Mouse (Mus musculus) heart, postnatal 4 days (tissue): ENCODE measurements at regions not wholly inside any gene's neighbourhood (a gene's known extent, or its start where the extent isn't known, plus 50 kb on each side); places are given as distances from the start of the nearest gene placed in this dataset.
"Not testable (repeated sequence)": the region's sequence is repeated elsewhere in the genome, so short reads cannot be mapped to it uniquely, and the experiment has no call there.

Source experiments
- DNase-seq: peaks from one replicate; pipeline ENCODE4 v3.0.0; 2021

DNA sequence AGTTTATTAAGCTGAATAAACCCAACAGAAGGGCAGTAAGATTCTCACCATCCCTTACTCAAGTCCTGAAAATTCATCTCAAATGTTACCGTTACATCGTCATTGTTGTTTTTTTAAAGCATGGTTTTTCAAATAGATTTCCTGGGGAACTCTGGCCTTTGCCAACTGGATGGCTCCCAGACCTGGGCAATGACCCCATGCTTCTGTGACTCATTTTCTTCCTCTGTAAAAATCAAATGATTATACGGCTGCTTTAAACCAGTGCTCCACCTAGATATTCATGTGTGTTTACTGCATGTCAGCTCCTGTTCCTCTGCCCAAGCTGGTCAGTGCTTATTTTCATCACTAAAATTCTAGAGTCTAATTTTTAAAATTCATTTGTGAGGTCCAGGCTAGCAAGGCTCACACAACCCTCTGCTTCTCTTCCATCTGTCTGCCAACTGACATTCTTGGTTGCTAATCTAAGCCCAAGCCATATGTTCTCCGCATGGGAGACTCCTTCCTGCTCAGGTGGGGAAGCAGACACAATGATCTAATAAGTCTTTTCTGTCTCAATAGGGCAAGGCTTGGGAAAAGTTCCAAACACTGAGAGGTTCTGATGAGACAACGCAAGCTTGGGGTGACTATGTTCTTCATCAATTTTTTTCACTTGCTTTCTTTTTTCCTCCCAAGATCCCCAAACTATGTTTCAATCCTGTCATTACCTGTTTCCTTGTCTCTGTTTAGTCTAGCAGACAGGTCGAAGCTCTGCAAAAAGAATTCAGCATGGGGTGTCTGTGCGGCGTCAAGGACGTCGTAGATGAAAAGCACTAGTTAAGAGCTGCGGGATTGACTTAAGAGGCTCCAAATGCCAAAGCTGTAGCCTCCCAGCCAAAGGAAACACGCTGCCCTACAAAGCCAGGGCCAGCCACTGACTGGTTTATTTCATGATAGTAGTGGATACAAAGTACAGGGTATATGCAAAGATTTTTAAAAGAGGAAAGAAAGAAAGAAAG, 594.7 kb downstream of the Efna5 start:
- no peak for DNase-seq

DNA sequence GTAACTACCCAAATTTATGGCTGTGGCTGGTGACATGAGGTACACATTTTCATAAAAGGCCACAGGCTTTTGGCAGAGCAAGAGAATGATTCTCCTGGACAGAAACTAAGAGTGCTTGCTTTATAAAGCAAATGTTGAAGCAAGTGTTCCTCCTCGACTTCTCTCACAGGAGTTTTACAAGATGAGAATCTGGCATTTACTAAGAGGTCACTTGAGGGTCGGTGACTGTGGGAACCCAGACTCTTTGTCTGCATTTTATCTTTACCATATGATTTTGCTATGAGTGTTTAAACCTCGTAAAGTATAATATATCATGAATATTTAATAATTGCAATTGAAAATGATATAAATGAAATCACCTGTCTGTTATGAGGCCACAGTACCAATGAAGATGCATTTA, 600.9 kb downstream of the Efna5 start:
- no peak for DNase-seq

DNA sequence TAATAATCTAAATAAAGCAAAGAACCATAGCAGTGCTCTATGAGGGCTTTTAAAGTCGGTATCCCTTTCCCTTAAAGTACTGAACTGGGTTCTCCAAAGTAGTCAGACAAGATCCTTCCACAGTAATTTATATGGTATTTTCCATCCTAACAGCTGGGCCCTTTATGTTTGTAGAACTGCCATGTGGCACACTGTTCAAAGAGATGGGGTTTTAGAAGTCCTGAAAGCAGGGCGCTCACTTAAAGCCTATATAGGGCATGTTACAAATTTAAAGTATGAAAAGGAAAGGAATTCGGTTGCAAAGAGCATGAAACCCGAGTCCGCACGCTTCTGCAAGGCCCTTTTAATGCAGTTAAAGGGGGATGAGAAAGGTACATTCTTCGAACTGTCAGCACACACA, 609.7 kb downstream of the Efna5 start:
- DNase-seq, result no peak

DNA sequence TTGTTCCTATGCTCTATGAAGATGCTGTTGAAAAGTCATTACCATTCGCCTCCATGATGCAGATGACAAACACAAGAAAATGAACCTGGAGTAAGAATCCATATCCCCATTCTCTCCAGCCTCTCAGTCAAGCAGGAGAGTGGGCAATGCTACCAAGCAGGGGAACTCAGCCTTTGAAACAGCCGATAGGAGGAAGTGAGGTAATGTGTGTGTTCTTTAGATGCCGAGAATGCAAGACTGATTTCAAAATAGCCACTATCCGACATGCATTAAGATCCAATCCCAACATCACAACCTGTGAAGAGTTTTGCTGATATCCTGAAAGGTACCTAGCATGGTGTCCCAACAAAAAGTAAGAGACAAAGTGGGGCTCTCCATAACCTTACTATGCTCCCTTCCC, 611.8 kb downstream of the Efna5 start:
- DNase-seq, result no peak

DNA sequence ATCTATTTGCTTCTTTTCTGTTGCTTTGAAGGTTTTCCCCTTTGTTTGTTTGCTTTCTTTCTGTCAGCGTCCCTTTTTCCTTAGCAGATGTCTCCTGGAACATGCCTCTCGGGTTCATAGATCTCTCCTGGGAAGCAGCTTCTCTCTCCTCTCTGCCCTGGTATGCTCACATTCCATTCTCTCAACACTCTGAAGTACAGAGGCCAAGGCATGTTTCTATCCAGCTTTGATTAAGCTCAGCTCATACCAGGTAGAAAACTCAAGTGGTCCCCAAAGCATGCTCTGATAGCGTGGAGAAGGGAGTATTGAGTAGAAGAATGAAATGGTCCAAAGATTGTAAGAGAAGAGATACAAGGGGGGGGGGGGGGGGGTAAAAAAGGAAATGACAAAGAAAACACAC, 627.7 kb downstream of the Efna5 start:
- DNase-seq, result peak; percentile 5

DNA sequence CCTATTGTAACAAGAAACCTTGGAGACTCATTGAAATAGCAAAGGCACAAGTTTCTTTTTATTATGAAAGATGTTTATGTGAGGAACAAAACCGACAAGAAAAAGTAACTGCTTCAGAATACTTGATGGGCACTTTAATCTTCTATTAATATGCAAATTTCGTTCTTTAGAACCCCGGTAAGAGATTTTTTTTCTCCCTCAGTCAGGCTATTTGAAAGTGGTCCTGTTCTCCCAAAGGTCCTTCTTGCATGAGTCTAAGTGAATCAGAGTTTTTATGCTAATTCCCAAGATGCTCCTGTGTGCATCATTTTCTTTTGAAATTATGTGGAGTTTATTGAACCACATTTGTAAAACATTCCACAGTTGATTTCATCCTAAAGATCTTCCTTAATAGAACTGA, 633.1 kb downstream of the Efna5 start:
- DNase-seq, result no peak

DNA sequence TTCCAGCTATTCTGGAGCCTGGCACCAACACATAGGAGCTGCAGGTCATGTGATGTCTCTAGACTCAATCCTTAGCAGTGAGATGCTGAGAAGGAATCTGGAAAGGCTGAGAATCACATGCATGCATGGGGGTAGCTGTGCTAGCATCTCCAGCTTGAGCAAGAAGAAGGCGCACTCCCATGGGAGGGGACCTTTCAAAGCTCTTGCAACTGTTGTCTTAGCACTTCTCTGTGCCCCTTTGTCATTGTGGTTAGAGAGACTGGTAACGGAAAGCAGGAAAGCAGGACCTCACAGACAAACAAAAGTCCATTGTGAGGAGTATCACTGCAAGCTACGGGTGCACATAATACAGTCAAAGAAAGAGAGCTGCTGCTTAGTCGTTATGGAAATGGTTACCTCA, 634.5 kb downstream of the Efna5 start:
- DNase-seq, result no peak

DNA sequence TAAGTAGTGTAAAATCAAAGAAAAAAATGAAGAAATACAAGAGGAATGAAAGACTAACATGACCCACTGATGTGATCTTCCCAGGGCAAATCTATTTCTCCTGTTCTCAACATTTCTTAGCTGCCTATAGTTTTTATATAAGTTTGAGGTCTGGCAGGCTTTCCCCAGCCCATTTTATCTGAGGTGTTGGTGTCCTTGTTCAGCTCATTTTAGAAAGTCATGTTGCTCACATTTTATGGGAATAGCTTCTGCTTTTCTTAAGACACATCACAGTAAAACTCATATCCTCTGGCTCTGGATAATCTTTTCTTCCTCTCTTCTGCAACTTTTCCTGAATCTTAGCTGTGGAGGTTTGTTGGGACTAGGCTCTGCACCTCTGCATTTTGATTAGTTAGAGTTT, 650.2 kb downstream of the Efna5 start:
- no peak for DNase-seq

DNA sequence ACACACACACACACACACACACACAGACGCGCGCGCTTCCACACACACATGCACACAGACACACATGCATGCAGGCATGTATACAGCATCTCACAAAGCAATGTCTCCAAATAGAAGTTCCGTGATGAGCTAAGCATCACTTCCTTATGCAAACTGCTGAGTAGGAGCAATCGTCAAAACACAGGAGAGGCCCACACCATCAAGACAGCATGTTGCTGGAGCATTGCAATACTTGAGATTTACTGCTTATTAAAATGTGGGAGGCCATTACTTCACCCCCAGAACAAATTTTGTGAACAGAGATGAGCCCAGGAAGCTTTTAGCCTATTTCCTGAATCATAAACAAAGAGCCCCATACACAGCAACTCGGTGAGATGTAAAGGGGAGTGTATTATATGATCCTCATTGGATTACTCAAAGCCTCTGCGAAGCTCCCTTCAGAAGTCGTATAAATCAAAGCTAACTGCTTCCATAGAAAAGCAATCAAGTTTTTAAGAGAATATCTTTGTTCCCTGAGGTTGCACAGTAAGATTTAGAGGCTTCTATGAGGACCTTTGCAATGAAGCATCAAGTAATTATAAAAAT, 670.6 kb downstream of the Efna5 start:
- DNase-seq, result no peak

DNA sequence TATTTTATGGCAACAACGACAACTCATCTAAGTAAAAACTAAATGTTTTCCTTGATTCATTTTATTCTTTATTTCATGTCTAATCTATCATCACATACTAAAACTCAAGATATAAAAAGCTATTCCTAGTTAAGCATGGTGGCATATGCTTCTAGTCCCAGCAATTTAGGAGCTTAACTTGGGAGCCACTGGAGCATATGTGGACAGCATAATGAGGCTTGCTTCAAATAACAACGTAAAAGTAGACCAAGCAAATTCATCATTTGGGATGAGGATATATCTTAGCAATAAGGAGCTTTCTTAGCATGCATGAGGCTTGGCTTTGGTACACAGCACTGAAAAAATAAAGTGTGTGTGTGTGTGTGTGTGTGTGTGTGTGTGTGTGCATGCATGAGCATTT, 678.5 kb downstream of the Efna5 start:
- DNase-seq, result no peak

DNA sequence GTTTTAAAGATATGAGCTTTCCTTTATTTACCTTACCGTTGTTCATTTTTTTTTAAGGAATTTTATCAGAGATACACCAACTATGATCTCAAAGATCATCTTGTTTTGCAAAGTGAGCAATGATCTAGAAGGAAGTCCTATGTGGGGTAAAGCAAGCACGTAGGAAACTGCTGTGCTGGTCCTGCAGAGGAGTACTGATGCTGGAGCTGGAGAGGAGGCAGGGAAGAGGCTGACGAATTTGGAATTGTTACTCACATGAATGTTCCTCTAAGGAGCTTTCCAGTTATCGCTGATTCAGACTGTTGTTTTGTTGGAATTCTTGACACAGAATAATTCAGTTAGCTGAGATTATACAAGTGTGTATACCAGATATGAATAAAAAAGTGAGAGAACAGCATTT, 680.6 kb downstream of the Efna5 start:
- no peak for DNase-seq

DNA sequence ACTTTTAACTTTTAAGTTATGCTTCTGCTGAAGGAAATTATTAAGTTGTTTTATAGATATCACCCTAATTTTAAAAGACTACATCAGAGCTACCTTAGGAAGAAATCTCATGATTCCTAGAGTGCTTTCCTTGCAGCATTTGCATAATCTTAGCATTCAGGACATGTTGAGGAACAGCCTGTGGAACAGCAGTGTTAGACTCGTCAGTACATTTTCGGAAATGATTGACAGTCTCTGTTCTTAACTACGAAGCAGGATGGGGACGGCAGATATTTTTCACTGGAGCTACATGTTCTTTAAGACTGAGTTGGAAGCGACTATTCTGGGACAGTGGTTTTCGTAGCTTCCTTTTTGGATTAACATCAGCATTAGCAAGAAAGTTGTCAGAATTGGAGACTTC, 681.6 kb downstream of the Efna5 start:
- DNase-seq, result no peak

DNA sequence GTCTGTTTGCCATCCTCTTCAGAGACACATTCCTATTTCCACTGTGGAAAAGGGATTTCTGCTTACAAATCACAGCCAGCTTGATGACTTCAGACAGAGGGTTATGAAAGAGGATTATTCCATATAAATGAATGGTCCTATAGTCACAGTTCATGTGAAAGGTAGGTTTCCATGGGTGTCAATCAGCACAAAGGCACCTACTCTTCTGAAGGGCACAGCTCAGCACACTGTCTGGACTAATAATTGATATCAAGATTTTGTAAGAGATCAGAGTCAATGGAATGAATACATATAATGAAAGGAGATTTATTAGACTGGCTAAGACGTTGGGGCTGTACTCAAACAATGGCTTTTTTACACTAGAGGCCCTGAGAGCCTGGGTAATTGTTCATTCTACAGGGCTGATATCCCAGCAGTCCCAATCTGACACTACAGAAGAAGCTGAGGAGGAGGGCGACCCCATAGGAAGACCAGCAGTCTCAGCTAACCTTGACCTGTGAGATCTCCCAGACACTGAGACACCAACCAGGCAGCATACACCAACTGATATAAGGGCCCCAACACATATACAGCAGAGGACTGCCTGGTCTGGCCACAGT, 702.4 kb downstream of the Efna5 start:
- no peak for DNase-seq

DNA sequence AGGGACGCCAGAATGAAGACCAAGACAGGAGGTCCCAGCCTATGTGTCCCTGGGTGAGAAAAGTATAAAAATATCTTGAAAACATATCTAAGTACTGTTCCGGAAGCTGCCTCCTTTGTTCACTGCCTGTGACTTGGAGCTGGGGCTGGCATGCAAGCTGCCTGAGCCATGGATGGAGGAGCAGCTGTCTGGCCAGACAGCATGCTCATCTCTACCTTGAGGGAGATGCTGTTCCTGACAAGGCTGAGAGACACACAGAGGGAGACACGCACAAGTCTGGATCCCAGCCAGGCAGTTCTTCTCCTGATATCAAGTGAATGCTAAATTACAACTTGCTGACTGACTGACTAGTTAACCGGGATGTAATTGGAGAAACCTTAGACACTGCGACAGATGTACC, 704.8 kb downstream of the Efna5 start:
- DNase-seq, result no peak

DNA sequence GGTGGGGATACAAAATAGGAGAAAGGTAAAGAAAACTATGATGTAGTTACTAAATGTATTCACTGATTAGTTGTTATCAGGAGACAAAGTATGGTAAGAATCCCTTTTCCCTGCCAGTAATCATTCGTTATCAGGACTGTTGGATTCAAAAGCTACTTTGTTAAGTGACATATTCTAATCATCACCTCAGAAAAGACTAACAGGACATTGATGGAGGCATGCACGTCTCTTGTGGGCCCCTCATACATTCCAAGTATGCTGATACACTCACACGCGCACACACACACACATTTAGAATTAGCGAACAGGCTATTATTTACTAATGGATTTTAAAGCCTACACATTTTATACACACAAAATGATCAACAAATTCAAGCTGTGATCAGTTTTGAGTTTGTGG, 708.8 kb downstream of the Efna5 start:
- no peak for DNase-seq

DNA sequence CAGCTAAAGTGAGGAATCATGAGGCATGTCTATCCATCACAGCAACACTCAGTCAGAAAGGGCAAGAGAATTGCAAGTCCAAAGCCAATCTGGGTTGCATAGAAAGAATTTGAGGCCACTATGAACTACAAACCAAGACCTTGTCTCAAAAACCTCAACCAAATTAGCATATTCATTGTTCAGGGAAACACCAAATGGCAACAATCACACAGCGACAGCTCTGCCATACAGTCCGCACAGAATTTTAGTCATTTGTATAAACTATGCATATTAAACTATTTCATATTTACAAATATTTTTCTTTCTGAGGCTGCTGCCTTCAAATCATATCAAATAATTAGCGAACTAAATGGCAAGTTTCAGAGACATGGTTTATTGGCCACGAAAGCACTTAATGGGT, 709.6 kb downstream of the Efna5 start:
- no peak for DNase-seq

DNA sequence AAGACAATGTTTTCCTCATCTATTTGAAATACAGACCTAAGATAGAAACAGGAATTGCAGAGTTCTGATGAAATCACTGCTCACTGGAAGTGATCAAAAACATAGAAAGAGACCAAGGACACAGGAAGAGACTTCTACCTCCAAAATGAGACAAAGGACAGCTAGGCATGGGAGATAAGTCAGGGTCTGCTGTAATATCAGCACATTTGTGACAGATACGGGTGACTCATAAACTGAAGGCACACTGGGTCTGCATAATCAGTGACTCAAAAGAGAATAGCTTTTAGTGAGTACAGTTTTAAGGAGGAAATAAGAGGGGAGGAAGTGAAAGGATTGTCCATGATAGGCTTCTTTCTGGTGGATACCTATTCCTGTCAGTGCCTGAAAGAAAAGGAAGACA, 719.7 kb downstream of the Efna5 start:
- DNase-seq, result no peak

DNA sequence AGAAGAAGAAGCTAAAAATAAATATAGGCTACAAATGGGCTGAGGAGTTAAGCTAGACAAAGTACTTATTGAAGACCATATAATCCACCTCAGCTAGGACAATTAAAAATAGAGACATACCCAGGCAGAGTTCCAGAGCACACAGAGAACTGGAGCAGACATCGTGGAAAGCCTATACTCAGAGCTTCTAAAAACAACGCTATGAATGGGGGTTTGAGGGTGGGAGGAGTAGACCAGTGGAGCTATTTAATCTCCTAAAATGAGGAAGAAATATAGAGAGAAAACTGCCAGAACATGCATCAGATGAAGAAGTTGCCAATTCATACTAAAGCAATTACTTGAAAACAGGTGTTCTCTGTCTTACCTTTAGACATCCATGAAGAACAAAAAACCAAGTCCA, 720.8 kb downstream of the Efna5 start:
- DNase-seq, result no peak

DNA sequence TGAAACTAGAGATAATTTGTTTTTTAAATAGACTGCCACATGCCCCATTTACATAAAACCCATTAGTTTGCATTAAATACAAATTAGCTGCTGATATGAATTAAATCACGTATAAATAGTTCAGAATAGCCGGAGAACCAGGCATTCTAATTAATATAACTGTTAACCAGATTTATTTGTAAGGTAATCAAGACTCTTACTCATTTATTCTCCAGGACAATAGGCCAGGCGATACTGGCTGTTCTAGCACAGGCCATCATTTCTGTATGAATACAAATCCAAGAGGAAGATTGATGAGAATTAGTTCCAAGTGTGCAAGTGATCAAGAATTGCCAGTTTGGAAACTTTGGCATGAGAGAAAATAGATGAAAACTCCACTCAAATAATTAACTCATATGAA, 746.1 kb downstream of the Efna5 start:
- no peak for DNase-seq

DNA sequence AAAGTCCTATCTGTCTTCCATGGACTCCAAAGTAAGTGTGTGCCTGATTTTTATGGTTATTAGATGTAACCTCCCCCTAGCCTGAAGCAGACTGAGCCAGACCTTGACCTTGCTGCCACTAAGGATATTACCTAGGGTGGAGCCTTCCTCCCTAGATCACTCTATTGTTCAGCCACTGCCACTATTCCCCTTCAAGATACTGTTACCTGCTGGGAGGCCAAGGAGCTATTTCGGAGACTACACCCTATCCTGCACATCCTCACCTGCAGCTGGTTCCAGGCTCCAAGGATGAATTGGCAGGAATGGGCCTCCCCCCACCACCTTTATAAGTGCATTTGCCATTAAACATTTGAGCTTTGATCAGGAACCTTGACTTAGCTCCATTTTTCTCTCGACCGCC, 769.4 kb downstream of the Efna5 start:
- DNase-seq, result not testable (repeated sequence)

DNA sequence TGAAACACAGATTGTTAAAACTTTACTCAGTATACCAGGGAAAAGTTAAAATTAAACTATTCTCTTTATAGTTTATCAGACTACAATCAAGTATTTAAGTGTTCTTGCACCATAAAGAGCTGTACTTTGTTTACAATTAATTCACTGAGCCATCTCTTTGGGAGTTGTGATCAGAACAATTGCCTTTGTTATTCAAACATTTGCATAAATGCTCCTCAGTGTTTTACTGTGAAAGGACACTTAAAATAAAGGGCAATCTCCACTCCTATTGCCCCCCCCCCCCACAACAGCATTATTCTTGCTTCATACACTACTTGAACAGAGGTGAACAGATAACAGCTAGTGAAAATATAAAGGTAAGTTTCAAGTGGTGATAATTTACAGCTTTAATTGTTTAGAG, 772.1 kb downstream of the Efna5 start:
- DNase-seq, result no peak

DNA sequence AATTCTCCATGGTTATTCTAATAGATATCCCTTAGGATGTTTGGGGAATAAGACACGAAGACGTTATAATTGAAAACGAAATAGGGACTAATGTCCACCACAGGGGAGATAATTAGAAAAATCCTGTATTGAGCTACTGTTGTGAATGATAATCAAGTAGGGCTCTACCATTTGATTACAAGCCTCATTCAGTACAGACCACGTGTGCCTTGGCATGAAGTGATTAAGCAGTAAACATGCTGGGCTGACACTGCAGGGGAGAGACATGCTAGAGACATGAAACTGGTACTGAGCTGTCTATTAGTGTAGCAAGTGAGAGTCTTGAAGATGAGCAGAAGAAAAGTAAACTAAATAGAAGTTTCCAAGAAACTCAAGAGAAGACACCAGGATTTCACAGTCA, 797.8 kb downstream of the Efna5 start:
- no peak for DNase-seq

DNA sequence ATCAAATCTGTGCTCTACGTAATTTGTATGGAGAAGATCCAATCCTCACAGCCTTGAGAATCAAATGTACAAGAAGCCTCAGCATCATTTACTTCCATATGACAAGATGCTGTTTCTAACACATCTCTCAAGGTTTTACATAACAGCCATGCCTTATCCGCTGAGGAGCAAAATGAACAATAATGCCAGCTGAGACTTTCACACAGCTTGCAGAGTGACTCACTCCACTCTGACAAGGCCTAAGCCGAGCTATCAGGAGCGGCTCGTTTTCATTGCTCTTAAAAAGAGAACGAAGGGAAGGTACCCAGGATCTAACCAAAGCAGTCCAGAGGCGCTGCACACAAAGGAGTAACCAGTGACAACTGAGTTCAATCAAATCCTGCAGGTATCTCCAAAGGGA, 803.5 kb downstream of the Efna5 start:
- no peak for DNase-seq

DNA sequence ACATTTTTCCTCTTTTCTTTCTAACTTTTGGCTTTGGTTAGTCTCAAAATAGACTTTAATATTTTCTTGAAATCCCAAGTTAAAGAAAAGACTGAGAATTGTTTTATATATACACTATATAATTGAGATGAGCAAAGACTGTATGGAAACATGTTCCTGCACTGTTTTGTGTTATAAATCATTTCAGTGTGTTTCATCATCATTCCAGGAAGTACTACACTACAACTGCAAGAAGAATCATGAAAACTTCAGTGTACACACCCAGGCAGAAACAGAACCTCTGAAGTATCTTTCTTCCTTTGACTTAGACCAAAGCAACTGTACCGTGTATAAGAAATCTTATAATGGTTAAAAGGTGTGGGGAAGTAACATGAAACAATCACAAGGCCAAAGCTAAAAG, 816.2 kb downstream of the Efna5 start:
- no peak for DNase-seq
